Mouse (Mus musculus): ENCODE measurements around the gene Kmt2a.

GRCm38 (mm10) chr9:44807141-44807540 lies 74.0 kb downstream of the Kmt2a start:
- TF ChIP-seq POLR2A (IDR thresholded peaks at IDR 0.05; ENCODE audit: control insufficient read depth, low read depth, low read length) (no peak), CTCF (IDR thresholded peaks at IDR 0.05; ENCODE audit: control insufficient read depth, insufficient read depth, insufficient replicate concordance, low read depth, low read length) (no peak)
